Mouse (Mus musculus) G1E (cell line): ENCODE data around the gene Pgd.

Experiments used
- CTCF ChIP-seq: IDR thresholded peaks from 2 replicates; pipeline ENCODE4 v1.5.1; 2012; ENCODE audit warnings: low read depth, low read length, inconsistent platforms, mixed read lengths
- GATA2 ChIP-seq: IDR thresholded peaks from 2 replicates; pipeline ENCODE4 v1.6.1; 2012; ENCODE audit warnings: low read depth, low read length, inconsistent platforms, borderline replicate concordance

GRCm38 (mm10) chr4:149159891-149160290, 6.7 kb downstream of the Pgd start:
- TF ChIP-seq CTCF (no peak), GATA2 (no peak)
